Mouse (Mus musculus) MEL (cell line): ENCODE data around the gene Irf5. TPM values are rescaled to one million over a fixed set of nuclear protein-coding genes. Genes with fewer than 3 reads are reported as not detected.
A peak's percentile ranks its signal among the peaks of the same experiment; 100 is the strongest.

ENCODE experiments used
- DNase-seq: peaks from one replicate; pipeline ENCODE4 v3.0.0; 2011; ENCODE audit warnings: low read depth, low spot score
- H3K27ac ChIP-seq: 2 replicates; pipeline ENCODE4 v1.5.1; 2012; ENCODE audit warnings: low read depth, mild to moderate bottlenecking, control low read depth, low read length, moderate library complexity; ENCODE audit not compliant: control insufficient read depth
- H3K27me3 ChIP-seq, 2 experiments: fragments of 150-350 bp in 1 of 2; sonication (generic) in 1 of 2; 2 replicates each; pipeline ENCODE4 v1.6.1; 2012; ENCODE audit warnings: low read length in 2 of 2, mild to moderate bottlenecking in 2 of 2, improper control_type of control experiment in 1 of 2, moderate library complexity in 1 of 2; ENCODE audit not compliant: insufficient read depth in 2 of 2, control insufficient read depth in 1 of 2
- H3K36me3 ChIP-seq, 2 experiments: 2 replicates each; pipeline ENCODE4 v1.6.1; 2012 to 2014; ENCODE audit warnings: low read length in 2 of 2, improper control_type of control experiment in 1 of 2, inconsistent platforms in 1 of 2, mild to moderate bottlenecking in 1 of 2; ENCODE audit not compliant: insufficient read depth in 2 of 2, control insufficient read depth in 1 of 2
- H3K4me1 ChIP-seq, 2 experiments: fragments of 150-350 bp in 1 of 2; sonication (generic) in 1 of 2; 2 replicates each; pipeline ENCODE4 v1.6.1; 2012; ENCODE audit warnings: low read length in 2 of 2, improper control_type of control experiment in 1 of 2, mild to moderate bottlenecking in 1 of 2; ENCODE audit not compliant: insufficient read depth in 2 of 2, control insufficient read depth in 1 of 2
- H3K4me3 ChIP-seq, 2 experiments: fragments of 150-350 bp in 1 of 2; sonication (generic) in 1 of 2; 2 replicates each; pipeline ENCODE4 v1.5.1; 2012; ENCODE audit warnings: low read depth in 2 of 2, low read length in 2 of 2, mild to moderate bottlenecking in 2 of 2, moderate library complexity in 2 of 2, control low read depth in 1 of 2, improper control_type of control experiment in 1 of 2; ENCODE audit not compliant: control insufficient read depth in 1 of 2, insufficient read depth in 1 of 2
- H3K79me2 ChIP-seq: 2 replicates; pipeline ENCODE4 v1.6.1; 2012; ENCODE audit warnings: mild to moderate bottlenecking, low read length, moderate library complexity; ENCODE audit not compliant: control insufficient read depth, poor library complexity, insufficient read depth
- H3K9ac ChIP-seq: 2 replicates; pipeline ENCODE4 v1.6.1; 2012; ENCODE audit warnings: low read depth, mild to moderate bottlenecking, control low read depth, low read length, moderate library complexity; ENCODE audit not compliant: control insufficient read depth, poor library complexity, severe bottlenecking
- H3K9me3 ChIP-seq: fragments of 150-350 bp; sonication (generic); replicated peaks from 2 replicates; pipeline ENCODE4 v1.6.1; 2012; ENCODE audit warnings: mild to moderate bottlenecking, low read length, improper control_type of control experiment, moderate library complexity; ENCODE audit not compliant: insufficient read depth
- BHLHE40 ChIP-seq: IDR thresholded peaks from 2 replicates; pipeline ENCODE4 v1.6.1; 2012; ENCODE audit warnings: low read depth, mild to moderate bottlenecking, inconsistent platforms, low read length, improper control_type of control experiment, borderline replicate concordance
- CHD1 ChIP-seq: IDR thresholded peaks from 2 replicates; pipeline ENCODE4 v1.6.1; 2012; ENCODE audit warnings: low read depth, mild to moderate bottlenecking, inconsistent platforms, low read length, improper control_type of control experiment
- CHD2 ChIP-seq: IDR thresholded peaks from 2 replicates; pipeline ENCODE4 v1.6.1; 2011; ENCODE audit warnings: low read length, improper control_type of control experiment
- CTCF ChIP-seq, 3 experiments: IDR thresholded peaks in 2 of 3; conservative IDR thresholded peaks in 1 of 3; 2 replicates each; pipeline ENCODE4 v1.5.1; 2011 to 2012; ENCODE audit warnings: low read length in 3 of 3, low read depth in 2 of 3, mild to moderate bottlenecking in 2 of 3, improper control_type of control experiment in 1 of 3, inconsistent platforms in 1 of 3, mixed read lengths in 1 of 3, moderate library complexity in 1 of 3; ENCODE audit not compliant: control insufficient read depth in 1 of 3, insufficient read depth in 1 of 3, poor library complexity in 1 of 3, severe bottlenecking in 1 of 3
- E2F4 ChIP-seq: IDR thresholded peaks from 2 replicates; pipeline ENCODE4 v1.6.1; 2011; ENCODE audit warnings: low read depth, low read length, improper control_type of control experiment, borderline replicate concordance
- EP300 ChIP-seq, 2 experiments: IDR thresholded peaks; 2 replicates each; pipeline ENCODE4 v1.6.1; 2011; ENCODE audit warnings: improper control_type of control experiment in 2 of 2, low read length in 2 of 2, low read depth in 1 of 2, mild to moderate bottlenecking in 1 of 2
- ETS1 ChIP-seq: IDR thresholded peaks from 2 replicates; pipeline ENCODE4 v1.6.1; 2012; ENCODE audit warnings: low read depth, mild to moderate bottlenecking, inconsistent platforms, low read length, improper control_type of control experiment, moderate library complexity
- GABPA ChIP-seq: IDR thresholded peaks from 2 replicates; pipeline ENCODE4 v1.6.1; 2012; ENCODE audit warnings: low read depth, mild to moderate bottlenecking, inconsistent platforms, low read length, improper control_type of control experiment, moderate library complexity
- GATA1 ChIP-seq: IDR thresholded peaks from 2 replicates; pipeline ENCODE4 v1.6.1; 2011; ENCODE audit warnings: low read depth, low read length, improper control_type of control experiment
- HCFC1 ChIP-seq: IDR thresholded peaks from 2 replicates; pipeline ENCODE4 v1.6.1; 2012; ENCODE audit warnings: low read depth, mild to moderate bottlenecking, inconsistent platforms, low read length, improper control_type of control experiment, moderate library complexity
- JUND ChIP-seq: IDR thresholded peaks from 2 replicates; pipeline ENCODE4 v1.6.1; 2011; ENCODE audit warnings: low read depth, mild to moderate bottlenecking, improper control_type of control experiment, low read length
- KAT2A ChIP-seq: conservative IDR thresholded peaks from 2 replicates; pipeline ENCODE4 v1.6.1; 2012; ENCODE audit warnings: low read depth, low read length, improper control_type of control experiment, inconsistent platforms
- MAFK ChIP-seq: IDR thresholded peaks from 2 replicates; pipeline ENCODE4 v1.6.1; 2011; ENCODE audit warnings: low read depth, mild to moderate bottlenecking, low read length, improper control_type of control experiment, borderline replicate concordance
- MAX ChIP-seq: IDR thresholded peaks from 2 replicates; pipeline ENCODE4 v1.6.1; 2011; ENCODE audit warnings: low read length, improper control_type of control experiment
- MAZ ChIP-seq: IDR thresholded peaks from 2 replicates; pipeline ENCODE4 v1.6.1; 2012; ENCODE audit warnings: low read depth, mild to moderate bottlenecking, inconsistent platforms, low read length, improper control_type of control experiment
- MEF2A ChIP-seq: IDR thresholded peaks from 2 replicates; pipeline ENCODE4 v1.6.1; 2014; ENCODE audit warnings: low read depth, mild to moderate bottlenecking, inconsistent platforms, low read length, improper control_type of control experiment; ENCODE audit not compliant: poor library complexity, insufficient replicate concordance, severe bottlenecking; ENCODE audit errors: extremely low read depth
- MXI1 ChIP-seq: IDR thresholded peaks from 2 replicates; pipeline ENCODE4 v1.6.1; 2011; ENCODE audit warnings: mild to moderate bottlenecking, low read depth, low read length, improper control_type of control experiment
- MYB ChIP-seq: IDR thresholded peaks from 2 replicates; pipeline ENCODE4 v1.6.1; 2011; ENCODE audit warnings: mild to moderate bottlenecking, low read depth, low read length, improper control_type of control experiment
- MYC ChIP-seq: IDR thresholded peaks from 2 replicates; pipeline ENCODE4 v1.6.1; 2011; ENCODE audit warnings: low read depth, mild to moderate bottlenecking, low read length, improper control_type of control experiment, moderate library complexity
- NELFE ChIP-seq: IDR thresholded peaks from 2 replicates; pipeline ENCODE4 v1.6.1; 2011; ENCODE audit warnings: low read depth, low read length, improper control_type of control experiment
- NRF1 ChIP-seq: IDR thresholded peaks from 2 replicates; pipeline ENCODE4 v1.6.1; 2014; ENCODE audit warnings: low read depth, mild to moderate bottlenecking, inconsistent platforms, low read length, improper control_type of control experiment, moderate library complexity; ENCODE audit not compliant: poor library complexity, insufficient read depth, severe bottlenecking
- POLR2A ChIP-seq, 2 experiments: IDR thresholded peaks; 2 replicates each; pipeline ENCODE4 v1.6.1; 2011 to 2012; ENCODE audit warnings: low read length in 2 of 2, mild to moderate bottlenecking in 2 of 2, control low read depth in 1 of 2, improper control_type of control experiment in 1 of 2, low read depth in 1 of 2, moderate library complexity in 1 of 2; ENCODE audit not compliant: control insufficient read depth in 1 of 2, insufficient read depth in 1 of 2, poor library complexity in 1 of 2
- POLR2AphosphoS2 ChIP-seq: IDR thresholded peaks from 2 replicates; pipeline ENCODE4 v1.6.1; 2011; ENCODE audit warnings: low read length, improper control_type of control experiment
- RAD21 ChIP-seq: IDR thresholded peaks from 2 replicates; pipeline ENCODE4 v1.6.1; 2011; ENCODE audit warnings: mild to moderate bottlenecking, low read depth, low read length, improper control_type of control experiment
- RCOR1 ChIP-seq: IDR thresholded peaks from 2 replicates; pipeline ENCODE4 v1.6.1; 2012; ENCODE audit warnings: low read depth, mild to moderate bottlenecking, inconsistent platforms, low read length, improper control_type of control experiment
- SIN3A ChIP-seq: IDR thresholded peaks from 2 replicates; pipeline ENCODE4 v1.6.1; 2012; ENCODE audit warnings: low read length, improper control_type of control experiment, inconsistent platforms
- SMC3 ChIP-seq: IDR thresholded peaks from 2 replicates; pipeline ENCODE4 v1.6.1; 2011; ENCODE audit warnings: low read depth, low read length, improper control_type of control experiment
- TAL1 ChIP-seq: IDR thresholded peaks from 2 replicates; pipeline ENCODE4 v1.6.1; 2012; ENCODE audit warnings: mild to moderate bottlenecking, inconsistent platforms, low read length, moderate library complexity, mixed read lengths
- TCF12 ChIP-seq: IDR thresholded peaks from 2 replicates; pipeline ENCODE4 v1.6.1; 2014; ENCODE audit warnings: low read depth, mild to moderate bottlenecking, inconsistent platforms, low read length, improper control_type of control experiment, moderate library complexity
- UBTF ChIP-seq: IDR thresholded peaks from 2 replicates; pipeline ENCODE4 v1.6.1; 2012; ENCODE audit warnings: low read depth, mild to moderate bottlenecking, inconsistent platforms, low read length, improper control_type of control experiment, moderate library complexity, borderline replicate concordance; ENCODE audit not compliant: insufficient read depth
- USF2 ChIP-seq, 2 experiments: IDR thresholded peaks; 2 replicates each; pipeline ENCODE4 v1.6.1; 2011 to 2012; ENCODE audit warnings: improper control_type of control experiment in 2 of 2, low read length in 2 of 2, borderline replicate concordance in 1 of 2, inconsistent platforms in 1 of 2, low read depth in 1 of 2, mild to moderate bottlenecking in 1 of 2; ENCODE audit not compliant: insufficient read depth in 1 of 2
- ZC3H11A ChIP-seq: IDR thresholded peaks from 2 replicates; pipeline ENCODE4 v1.6.1; 2012; ENCODE audit warnings: low read depth, mild to moderate bottlenecking, inconsistent platforms, low read length, improper control_type of control experiment
- ZKSCAN1 ChIP-seq: IDR thresholded peaks from 2 replicates; pipeline ENCODE4 v1.6.1; 2012; ENCODE audit warnings: low read depth, mild to moderate bottlenecking, inconsistent platforms, low read length, improper control_type of control experiment, moderate library complexity
- ZMIZ1 ChIP-seq: IDR thresholded peaks from 2 replicates; pipeline ENCODE4 v1.6.1; 2012; ENCODE audit warnings: low read depth, mild to moderate bottlenecking, inconsistent platforms, low read length, improper control_type of control experiment, moderate library complexity
- ZNF384 ChIP-seq: IDR thresholded peaks from 2 replicates; pipeline ENCODE4 v1.6.1; 2012; ENCODE audit warnings: low read depth, mild to moderate bottlenecking, inconsistent platforms, low read length, improper control_type of control experiment
- polyA plus RNA-seq, 2 experiments: library from polyadenylated mRNA; stranded (reverse) in 1 of 2; unstranded in 1 of 2; fragments of >175 nt in 1 of 2; fragments of >200 nt in 1 of 2; gene quantifications; 2 replicates each; pipeline versions ENCODE4 v1.2.1 to v1.2.4; 2012; ENCODE audit warnings: low replicate concordance in 2 of 2, low read depth in 1 of 2; ENCODE audit not compliant: insufficient read length in 2 of 2, insufficient read depth in 1 of 2, missing spikeins in 1 of 2
- total RNA-seq: library from RNA; depleted of rRNA; stranded (reverse); fragments of 300-350 nt; gene quantifications from 2 replicates; pipeline ENCODE4 v1.2.3, GENCODE M21; 2012

The Irf5 gene
- total and polyA plus RNA-seq, 3 experiments, result 9.7 to 13.3 TPM; not detected in 1

DNA sequence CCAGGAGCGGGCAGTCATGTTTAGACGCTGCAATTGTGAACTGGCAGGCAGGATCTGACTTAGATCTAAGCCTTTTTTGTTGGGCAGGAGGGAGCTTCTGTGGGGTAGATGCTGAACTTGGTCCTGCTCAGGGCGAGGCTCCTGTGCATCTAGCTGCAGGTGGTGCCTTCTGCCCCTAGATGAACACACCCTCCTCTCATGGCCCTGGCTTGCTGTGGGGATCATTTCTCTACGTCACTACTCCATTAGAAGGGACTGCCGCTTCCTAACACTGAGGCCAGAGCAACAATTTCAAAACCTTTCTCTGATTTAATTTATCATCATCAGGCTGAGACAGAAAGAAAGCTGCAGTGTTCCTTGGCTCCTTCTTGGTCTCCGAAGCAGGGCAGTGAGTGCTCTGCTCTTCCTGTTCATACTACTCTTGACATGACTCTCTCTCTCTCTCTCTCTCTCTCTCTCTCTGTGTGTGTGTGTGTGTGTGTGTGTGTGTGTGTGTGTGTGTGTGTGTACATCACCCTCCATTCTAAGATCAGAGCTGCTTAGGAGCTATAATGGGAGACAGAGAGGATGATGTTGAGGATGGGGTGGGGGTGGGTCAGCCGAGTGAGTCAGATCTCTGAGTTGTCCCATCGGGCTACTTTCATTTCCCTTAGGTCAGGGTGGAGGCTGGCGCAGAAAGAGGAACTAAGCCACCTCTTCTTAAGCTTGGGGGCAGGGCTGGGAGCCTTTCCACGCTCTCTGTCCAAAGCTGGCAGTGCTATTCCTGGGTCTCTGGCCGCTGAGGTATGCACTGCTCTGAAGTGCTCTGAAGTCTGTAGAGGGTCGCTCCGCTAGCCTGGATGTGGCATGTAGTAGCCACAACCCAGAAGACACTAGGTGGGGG, 2.4 kb downstream of the Irf5 start:
- H3K4me1 ChIP-seq, result peaks cover 4 to 20% of the 10 kb centered on the region in 2 experiments
- no peaks in the 10 kb centered on the region for H3K9me3 ChIP-seq
- peaks cover 0 to 14% of the 10 kb centered on the region in 2 experiments; a peak in 2 of 4 replicates for H3K36me3 ChIP-seq
- peak overlapping the region; percentile 71 for H3K27ac ChIP-seq
- peak overlapping the region; percentile 53 to 83 for H3K4me3 ChIP-seq
- H3K9ac ChIP-seq, result peak overlapping the region; percentile 65
- DNase-seq, result peak; percentile 88
- no peaks in the 10 kb centered on the region; the same call in 1 of the 2 replicates for H3K79me2 ChIP-seq
- H3K27me3 ChIP-seq, result peaks cover 0 to 3% of the 10 kb centered on the region in 2 experiments; a peak in 2 of 4 replicates
- no peak for TF ChIP-seq USF2 (IDR thresholded peaks at IDR 0.05; ENCODE audit: borderline replicate concordance in 1 of 2, insufficient read depth in 1 of 2, low read depth in 1 of 2, low read length in 2 of 2)
- 0 out of 2 replicates have a peak, but pooled peaks have one; percentile 42 for TF ChIP-seq MYC
- TF ChIP-seq ETS1, result no peak
- no peak for TF ChIP-seq HCFC1
- no peak for TF ChIP-seq GATA1
- TF ChIP-seq TCF12, result no peak; the same call in 1 of the 2 replicates
- TF ChIP-seq MAX, result no peak; the same call in 1 of the 2 replicates
- no peak for TF ChIP-seq KAT2A
- no peak for TF ChIP-seq MAZ
- no peak for TF ChIP-seq MYB
- no peak for TF ChIP-seq BHLHE40
- TF ChIP-seq E2F4, result no peak
- no peak for TF ChIP-seq CTCF (IDR thresholded peaks at IDR 0.05 in 2 of 3, conservative IDR thresholded peaks at IDR 0.05 in 1 of 3; ENCODE audit: control insufficient read depth in 1 of 3, insufficient read depth in 1 of 3, low read depth in 2 of 3, low read length in 3 of 3, poor library complexity in 1 of 3, severe bottlenecking in 1 of 3)
- peak; percentile 48 for TF ChIP-seq SIN3A
- no peak for TF ChIP-seq ZKSCAN1
- TF ChIP-seq GABPA, result no peak
- no peak for TF ChIP-seq CHD1
- TF ChIP-seq RAD21, result no peak
- TF ChIP-seq POLR2A (IDR thresholded peaks at IDR 0.05; ENCODE audit: control insufficient read depth in 1 of 2, insufficient read depth in 1 of 2, low read depth in 1 of 2, low read length in 2 of 2, poor library complexity in 1 of 2), result peak in 1 of 2 experiments; percentile 31; a peak in 1 of 4 replicates
- TF ChIP-seq POLR2AphosphoS2, result no peak
- TF ChIP-seq TAL1, result no peak
- TF ChIP-seq NELFE, result peak; percentile 21
- no peak for TF ChIP-seq NRF1
- peak; percentile 39 for TF ChIP-seq CHD2
- TF ChIP-seq MEF2A, result no peak
- TF ChIP-seq UBTF, result no peak
- no peak for TF ChIP-seq ZMIZ1
- 0 out of 2 replicates have a peak, but pooled peaks have one; percentile 21 for TF ChIP-seq JUND
- TF ChIP-seq ZNF384, result no peak
- TF ChIP-seq ZC3H11A, result no peak
- TF ChIP-seq EP300 (IDR thresholded peaks at IDR 0.05; ENCODE audit: low read depth in 1 of 2, low read length in 2 of 2), result peak in 1 of 2 experiments; percentile 45; a peak in 2 of 4 replicates
- TF ChIP-seq SMC3, result no peak
- 0 out of 2 replicates have a peak, but pooled peaks have one; percentile 14 for TF ChIP-seq RCOR1
- peak; percentile 46; the same call in 1 of the 2 replicates for TF ChIP-seq MXI1
- no peak for TF ChIP-seq MAFK
